Mouse (Mus musculus): ENCODE results near the gene Metrn. TPM values are rescaled to one million over a fixed set of nuclear protein-coding genes. Genes with fewer than 3 reads are reported as not detected.

The Metrn gene
- polyA plus RNA-seq, 1 experiment from 2014 or later = 21.4 TPM

DNA sequence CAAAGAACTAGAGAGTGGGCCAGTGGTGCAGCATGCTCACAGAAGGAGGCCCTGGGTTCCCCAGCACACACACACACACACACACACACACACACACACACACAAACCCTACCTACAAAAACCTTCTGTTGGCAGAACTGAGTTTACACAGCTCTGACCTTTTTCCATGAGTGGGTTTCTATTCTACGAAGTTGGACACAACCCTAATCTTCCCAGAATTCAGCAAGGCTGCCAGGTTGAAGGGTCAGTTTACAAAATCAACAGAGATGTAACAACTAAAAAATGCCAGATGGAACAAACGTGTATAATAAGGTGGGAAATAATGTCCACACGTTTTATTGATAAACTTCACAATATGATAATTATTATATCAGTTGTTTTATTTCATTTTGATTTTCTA, 39.2 kb downstream of the Metrn start:
- no peaks in the 10 kb centered on the region for H3K27me3 ChIP-seq (replicated peaks; ENCODE audit: control insufficient read depth, insufficient read depth, low read length)
- WGBS = 57% methylated on average over 3 of the region's 3 CpGs
- no peak overlapping the region for H3K4me2 ChIP-seq (replicated peaks; ENCODE audit: low read depth)
- no peak for TF ChIP-seq CTCF (IDR thresholded peaks at IDR 0.05; ENCODE audit: low read depth)
- no peaks in the 10 kb centered on the region for H3K9me3 ChIP-seq (ENCODE audit: control insufficient read depth)
- H3K9ac ChIP-seq (ENCODE audit: low read depth, low read length) = no peak overlapping the region
- no peaks in the 10 kb centered on the region for H3K36me3 ChIP-seq (ENCODE audit: control insufficient read depth, insufficient read depth)
- no peak overlapping the region for H3K27ac ChIP-seq (ENCODE audit: low read depth, low read length)
- ATAC-seq = no peak
- no peaks in the 10 kb centered on the region for H3K4me1 ChIP-seq (replicated peaks; ENCODE audit: control insufficient read depth, insufficient read depth, low read length)
- H3K4me3 ChIP-seq (ENCODE audit: low read depth, low read length) = no peak overlapping the region

DNA sequence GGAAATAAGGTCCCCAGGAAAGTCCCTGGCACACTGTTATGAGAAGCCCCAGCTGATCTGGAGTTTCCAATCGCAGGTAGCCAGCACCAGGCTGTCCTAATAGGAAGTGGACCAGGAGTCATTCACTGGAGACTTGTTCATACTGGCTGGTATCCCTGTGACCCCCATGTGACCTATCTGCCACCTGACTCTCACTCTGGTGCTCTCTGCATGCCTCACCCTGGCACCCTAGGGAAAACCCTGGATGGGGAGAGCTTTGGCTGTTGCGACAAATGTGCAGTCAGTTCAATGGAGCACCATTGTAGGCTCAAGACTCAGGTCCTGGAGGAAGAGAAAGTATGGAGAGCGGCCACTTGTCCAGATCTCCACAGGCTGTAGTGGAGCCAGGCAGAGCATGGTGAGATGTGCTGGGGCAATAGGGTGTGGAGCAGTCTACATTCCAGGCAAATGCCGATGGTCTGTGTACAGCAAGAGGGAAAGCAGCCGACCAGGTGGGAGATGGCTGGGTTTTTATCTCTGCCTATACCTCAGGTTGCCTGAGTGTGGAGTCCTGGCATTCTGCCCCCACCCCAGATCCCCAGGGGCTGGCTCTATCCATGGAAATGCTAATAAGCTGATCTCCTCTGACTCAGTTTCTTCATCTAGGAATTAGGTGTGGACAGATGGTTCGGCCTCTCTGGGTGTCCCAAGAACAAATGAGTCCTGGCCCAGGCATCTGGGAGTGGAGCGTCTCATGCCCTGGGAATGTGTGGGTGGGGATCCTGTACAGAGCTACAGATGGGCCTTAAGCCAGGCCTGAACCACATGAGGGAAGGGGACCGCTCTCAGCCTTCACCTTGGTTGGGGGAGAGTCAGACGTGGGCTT, 40.3 kb downstream of the Metrn start:
- H3K27me3 ChIP-seq (replicated peaks; ENCODE audit: control insufficient read depth, insufficient read depth, low read length) = no peaks in the 10 kb centered on the region
- H3K4me2 ChIP-seq (replicated peaks; ENCODE audit: low read depth) = no peak overlapping the region
- peak; percentile 46 for ATAC-seq
- WGBS = 59% methylated on average over 9 of the region's 9 CpGs
- no peaks in the 10 kb centered on the region for H3K9me3 ChIP-seq (ENCODE audit: control insufficient read depth)
- no peak overlapping the region for H3K27ac ChIP-seq (ENCODE audit: low read depth, low read length)
- no peak overlapping the region for H3K9ac ChIP-seq (ENCODE audit: low read depth, low read length)
- TF ChIP-seq CTCF (IDR thresholded peaks at IDR 0.05; ENCODE audit: low read depth) = no peak
- no peaks in the 10 kb centered on the region for H3K4me1 ChIP-seq (replicated peaks; ENCODE audit: control insufficient read depth, insufficient read depth, low read length)
- no peaks in the 10 kb centered on the region for H3K36me3 ChIP-seq (ENCODE audit: control insufficient read depth, insufficient read depth)
- no peak overlapping the region for H3K4me3 ChIP-seq (ENCODE audit: low read depth, low read length)

DNA sequence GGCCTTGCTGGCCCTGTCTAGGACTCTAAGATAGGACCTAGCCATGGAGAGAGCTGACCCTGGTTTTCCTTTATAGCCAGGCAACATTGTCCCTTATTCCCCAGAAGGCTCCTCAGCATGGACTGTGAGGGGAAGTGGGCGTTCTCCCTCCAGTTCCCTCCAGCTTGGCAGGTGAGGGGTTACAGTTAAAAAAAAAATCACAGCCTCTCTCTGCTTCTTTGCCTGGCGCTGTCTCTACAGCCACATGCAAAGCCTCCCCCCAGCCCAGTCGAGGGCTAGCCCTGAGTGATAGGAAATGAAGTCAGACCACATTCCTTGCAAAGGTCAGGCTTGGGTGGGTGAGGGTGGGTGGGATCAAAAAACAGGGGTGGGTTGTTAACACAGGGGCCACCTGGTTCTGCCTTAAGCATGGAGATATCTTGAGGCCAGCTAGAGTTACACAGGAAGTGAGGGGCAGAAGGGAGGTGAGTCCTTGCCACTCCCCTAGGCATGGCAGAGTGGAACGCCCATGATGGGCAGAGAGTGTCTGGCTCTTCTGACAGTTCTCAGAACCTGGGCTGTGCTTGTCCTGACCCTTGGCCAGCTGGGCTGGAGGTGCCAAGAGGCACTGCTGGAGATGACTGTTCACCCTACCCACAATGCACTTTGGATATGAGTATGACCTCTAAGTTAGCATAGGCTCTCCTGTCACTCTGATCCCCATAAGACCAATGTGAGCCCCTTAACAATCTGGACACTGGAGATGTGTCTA, 41.1 kb downstream of the Metrn start:
- Histone ChIP-seq H3K4me2 (replicated peaks; ENCODE audit: low read depth) (no peak overlapping the region), H3K4me3 (ENCODE audit: low read depth, low read length) (no peak overlapping the region), H3K9ac (ENCODE audit: low read depth, low read length) (no peak overlapping the region), H3K27ac (ENCODE audit: low read depth, low read length) (no peak overlapping the region), H3K9me3 (ENCODE audit: control insufficient read depth) (no peaks in the 10 kb centered on the region), H3K27me3 (replicated peaks; ENCODE audit: control insufficient read depth, insufficient read depth, low read length) (no peaks in the 10 kb centered on the region), H3K36me3 (ENCODE audit: control insufficient read depth, insufficient read depth) (no peaks in the 10 kb centered on the region), H3K4me1 (replicated peaks; ENCODE audit: control insufficient read depth, insufficient read depth, low read length) (no peaks in the 10 kb centered on the region)
- no peak for TF ChIP-seq CTCF (IDR thresholded peaks at IDR 0.05; ENCODE audit: low read depth)
- peak; percentile 42; the same call in 1 of the 2 replicates for ATAC-seq
- WGBS = 17% methylated on average over 4 of the region's 4 CpGs

DNA sequence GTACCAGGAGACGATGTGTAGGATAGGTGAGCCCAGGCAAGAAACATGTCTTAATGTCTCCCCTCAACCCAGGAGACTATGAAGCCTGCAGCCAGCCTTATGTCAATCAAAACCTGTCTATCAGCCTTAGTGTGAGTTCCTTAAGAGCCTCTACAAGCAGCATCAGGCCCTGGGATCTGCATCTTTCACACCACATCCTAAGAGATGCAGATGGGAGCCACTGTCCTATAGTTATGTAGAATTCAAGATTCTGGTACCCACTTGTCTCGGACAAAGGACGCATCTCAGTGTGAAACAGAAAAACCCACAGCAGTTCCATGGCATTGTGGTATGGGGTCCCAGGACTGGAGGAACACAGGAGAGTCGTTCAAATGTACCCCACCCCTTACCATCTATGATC, 41.9 kb downstream of the Metrn start:
- Histone ChIP-seq H3K27me3 (replicated peaks; ENCODE audit: control insufficient read depth, insufficient read depth, low read length) (no peaks in the 10 kb centered on the region), H3K9me3 (ENCODE audit: control insufficient read depth) (no peaks in the 10 kb centered on the region), H3K36me3 (ENCODE audit: control insufficient read depth, insufficient read depth) (no peaks in the 10 kb centered on the region), H3K4me3 (ENCODE audit: low read depth, low read length) (no peak overlapping the region), H3K4me1 (replicated peaks; ENCODE audit: control insufficient read depth, insufficient read depth, low read length) (no peaks in the 10 kb centered on the region), H3K27ac (ENCODE audit: low read depth, low read length) (no peak overlapping the region), H3K9ac (ENCODE audit: low read depth, low read length) (no peak overlapping the region), H3K4me2 (replicated peaks; ENCODE audit: low read depth) (no peak overlapping the region)
- 80% methylated on average over 4 of the region's 4 CpGs for WGBS
- no peak for ATAC-seq
- no peak for TF ChIP-seq CTCF (IDR thresholded peaks at IDR 0.05; ENCODE audit: low read depth)

DNA sequence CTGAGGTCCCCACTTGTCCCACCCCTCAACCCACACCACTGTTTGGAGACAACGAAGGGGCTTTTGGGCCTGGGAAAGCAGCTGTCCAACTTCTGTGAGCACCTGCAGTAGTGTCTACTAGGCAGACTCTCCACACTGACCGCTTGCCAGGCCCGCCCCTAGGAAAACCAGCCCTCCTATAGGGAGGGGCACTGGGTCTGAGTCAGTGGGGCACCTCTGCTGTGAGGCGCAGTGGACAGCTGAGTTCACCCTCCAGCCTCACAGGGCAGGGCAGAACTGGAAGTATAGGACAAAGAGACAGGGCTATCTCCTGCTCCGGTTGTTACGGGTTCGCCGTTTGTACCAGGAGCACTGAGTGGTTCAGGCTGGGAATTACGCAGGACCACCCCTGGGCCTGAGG, 42.7 kb downstream of the Metrn start, which contains the start of gene Msln:
Gene Msln, minus strand, starts transcription at position 138 of the 400 bp plus-strand sequence.
- Histone ChIP-seq H3K36me3 (ENCODE audit: control insufficient read depth, insufficient read depth) (no peaks in the 10 kb centered on the region), H3K9me3 (ENCODE audit: control insufficient read depth) (no peaks in the 10 kb centered on the region), H3K4me2 (replicated peaks; ENCODE audit: low read depth) (no peak within 1 kb of the TSS), H3K4me3 (ENCODE audit: low read depth, low read length) (no peak within 1 kb of the TSS), H3K4me1 (replicated peaks; ENCODE audit: control insufficient read depth, insufficient read depth, low read length) (no peaks in the 10 kb centered on the region), H3K27me3 (replicated peaks; ENCODE audit: control insufficient read depth, insufficient read depth, low read length) (no peaks in the 10 kb centered on the region), H3K9ac (ENCODE audit: low read depth, low read length) (no peak within 1 kb of the TSS), H3K27ac (ENCODE audit: low read depth, low read length) (no peak within 1 kb of the TSS)
- TF ChIP-seq CTCF (IDR thresholded peaks at IDR 0.05; ENCODE audit: low read depth) = no peak
- no peak for ATAC-seq
- 68% methylated on average over 9 of the region's 9 CpGs for WGBS

- TF ChIP-seq CTCF (IDR thresholded peaks at IDR 0.05; ENCODE audit: low read depth) = no peak
- 33% methylated on average over 5 of the region's 5 CpGs for WGBS
- no peaks in the 10 kb centered on the region for H3K36me3 ChIP-seq (ENCODE audit: control insufficient read depth, insufficient read depth)
- H3K4me1 ChIP-seq (replicated peaks; ENCODE audit: control insufficient read depth, insufficient read depth, low read length) = no peaks in the 10 kb centered on the region
- no peaks in the 10 kb centered on the region for H3K9me3 ChIP-seq (ENCODE audit: control insufficient read depth)
- H3K27ac ChIP-seq (ENCODE audit: low read depth, low read length) = no peak overlapping the region
- no peak overlapping the region for H3K4me2 ChIP-seq (replicated peaks; ENCODE audit: low read depth)
- H3K4me3 ChIP-seq (ENCODE audit: low read depth, low read length) = no peak overlapping the region
- H3K27me3 ChIP-seq (replicated peaks; ENCODE audit: control insufficient read depth, insufficient read depth, low read length) = no peaks in the 10 kb centered on the region
- ATAC-seq = no peak
- no peak overlapping the region for H3K9ac ChIP-seq (ENCODE audit: low read depth, low read length)
These were observed 45.5 kb downstream of the Metrn start for GRCm38 (mm10) chr17:25751446-25751845.

Measured in intestine, postnatal 0 days (tissue).